Mouse (Mus musculus) adrenal gland, postnatal 14 days (tissue): ENCODE results near the gene Kcnk7. TPM values are rescaled to one million over a fixed set of nuclear protein-coding genes. Genes with fewer than 3 reads are reported as not detected.
A peak's percentile ranks its signal among the peaks of the same experiment; 100 is the strongest.
"Not testable (repeated sequence)": the region's sequence is repeated elsewhere in the genome, so short reads cannot be mapped to it uniquely, and the experiment has no call there.

Experiments used
- DNase-seq: peaks from one replicate; pipeline ENCODE4 v3.0.0; 2021; ENCODE audit warnings: mixed read lengths
- long read RNA-seq, 2 experiments: library from polyadenylated mRNA; stranded (forward); transcript quantifications; one replicate each; pipeline ENCODE4 v2.0.0; 2021
- total RNA-seq: library from RNA; stranded (reverse); gene quantifications from 2 replicates; pipeline ENCODE4 v1.2.3, GENCODE M21; 2021

The Kcnk7 gene
- total RNA-seq: not detected in 2 replicates
- long read RNA-seq, experiment 1: 0 reads
- long read RNA-seq, experiment 2: 0 reads

DNA sequence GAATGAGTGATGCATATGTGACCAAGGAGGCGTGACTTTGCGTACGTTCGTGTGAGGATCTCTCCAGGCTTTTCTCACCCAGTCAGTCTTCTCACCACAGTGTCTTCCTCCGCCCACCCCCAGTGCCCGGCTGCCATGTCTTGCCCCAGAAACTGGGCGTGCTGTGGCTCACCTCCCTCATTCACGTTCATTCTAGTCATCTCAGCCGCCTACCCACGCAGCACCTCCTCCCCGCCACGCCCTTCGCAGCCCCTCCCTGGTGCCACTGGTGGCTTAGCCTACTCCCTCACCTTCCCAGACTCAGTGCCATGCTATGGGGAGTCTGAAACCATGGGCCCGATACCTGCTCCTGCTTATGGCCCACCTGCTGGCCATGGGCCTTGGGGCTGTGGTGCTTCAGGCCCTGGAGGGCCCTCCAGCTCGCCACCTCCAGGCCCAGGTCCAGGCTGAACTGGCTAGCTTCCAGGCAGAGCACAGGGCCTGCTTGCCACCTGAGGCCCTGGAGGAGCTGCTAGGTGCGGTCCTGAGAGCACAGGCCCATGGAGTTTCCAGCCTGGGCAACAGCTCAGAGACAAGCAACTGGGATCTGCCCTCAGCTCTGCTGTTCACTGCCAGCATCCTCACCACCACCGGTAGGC, at the start of gene Kcnk7:
Gene Kcnk7 (plus strand): TSS at position 205 of the 638 bp plus-strand sequence.
- no peak for DNase-seq

DNA sequence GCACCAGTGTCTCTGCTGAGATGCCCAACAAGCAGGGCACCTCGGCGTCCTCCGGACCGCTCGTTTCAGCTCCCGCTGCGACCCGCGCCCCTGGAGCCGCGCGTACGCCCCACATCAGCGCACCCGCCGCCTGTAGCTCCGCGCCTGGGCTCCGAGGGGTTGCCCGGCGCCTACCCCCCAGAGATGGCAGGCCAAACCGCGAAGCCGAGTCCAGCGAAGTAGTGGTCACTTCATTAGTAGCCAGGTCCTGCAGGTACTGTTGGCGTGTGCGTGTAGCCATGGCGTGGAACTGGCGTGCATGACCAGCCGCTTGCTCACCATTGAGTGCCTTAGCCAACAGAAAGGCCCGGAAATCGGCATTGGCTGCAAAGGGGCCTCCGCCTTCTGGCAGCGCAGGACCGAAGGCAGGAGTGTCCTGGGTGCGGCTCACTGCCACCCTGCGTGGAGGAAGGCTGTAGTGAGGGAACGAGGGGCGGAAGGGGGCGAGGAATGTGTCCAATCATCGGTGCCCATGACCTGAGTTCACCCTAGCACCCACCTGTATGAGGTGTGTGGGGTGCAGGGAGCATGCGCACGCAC, 49.4 kb upstream of the Kcnk7 start:
- DNase-seq: no peak

DNA sequence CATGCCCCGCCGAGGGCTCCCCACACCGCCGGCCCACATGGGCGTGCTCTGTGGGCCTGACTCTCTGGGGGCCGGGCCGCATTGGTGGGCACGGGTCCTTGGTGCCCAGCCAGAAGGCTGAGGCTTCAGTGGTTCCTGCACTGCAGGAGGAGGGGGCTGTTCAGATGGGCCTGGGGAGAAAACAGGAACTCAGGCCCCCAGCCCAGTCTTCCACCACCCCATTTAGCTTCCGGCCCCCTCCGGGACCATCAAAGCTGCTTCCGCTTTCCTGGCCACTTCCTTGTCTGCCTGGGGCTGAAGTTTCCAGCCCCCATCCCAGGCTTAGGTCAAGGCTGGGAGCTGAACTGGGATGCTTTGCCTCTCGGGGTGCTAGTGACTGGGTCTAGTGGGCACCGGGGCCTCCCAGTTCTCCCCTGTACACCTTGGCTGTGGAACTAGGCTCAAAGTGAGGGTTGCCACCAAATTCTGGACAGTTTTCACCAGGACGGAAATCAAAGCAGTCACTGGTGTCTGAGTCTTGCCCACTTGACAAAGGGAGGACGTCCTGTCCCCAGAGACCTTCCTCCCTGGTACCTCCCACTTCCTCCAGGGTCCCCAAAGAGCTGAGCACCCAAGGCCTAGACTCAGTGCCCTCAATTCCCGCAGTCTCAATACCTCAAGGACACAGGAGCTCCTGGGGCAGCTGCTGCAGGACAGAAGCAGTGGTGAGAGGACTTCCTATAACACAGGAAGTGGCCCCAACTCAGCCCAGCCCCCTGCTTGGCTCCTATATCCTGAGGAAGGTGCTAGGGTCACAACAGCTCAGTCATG, 43.0 kb upstream of the Kcnk7 start:
- DNase-seq: peak; percentile 59

DNA sequence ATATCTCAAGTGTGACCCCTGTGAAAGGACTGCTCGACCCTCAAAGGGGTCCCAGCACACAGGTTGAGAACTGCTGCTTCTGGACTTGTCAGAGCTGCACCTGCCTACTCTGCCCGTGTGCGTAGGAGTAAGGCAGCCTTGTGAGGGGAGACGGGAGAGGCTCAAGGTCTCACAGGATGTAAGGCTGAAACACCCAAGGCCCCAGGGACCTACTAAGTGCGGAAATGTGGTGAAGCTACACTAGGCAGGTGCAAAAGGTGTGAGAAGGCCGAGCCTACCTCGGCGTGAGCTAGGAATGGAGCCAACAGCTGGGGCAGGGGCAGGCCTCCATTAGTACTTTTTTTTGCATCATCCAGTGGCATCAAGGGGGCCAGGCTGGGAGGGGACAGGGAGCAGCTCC, 41.9 kb upstream of the Kcnk7 start:
- DNase-seq: no peak

DNA sequence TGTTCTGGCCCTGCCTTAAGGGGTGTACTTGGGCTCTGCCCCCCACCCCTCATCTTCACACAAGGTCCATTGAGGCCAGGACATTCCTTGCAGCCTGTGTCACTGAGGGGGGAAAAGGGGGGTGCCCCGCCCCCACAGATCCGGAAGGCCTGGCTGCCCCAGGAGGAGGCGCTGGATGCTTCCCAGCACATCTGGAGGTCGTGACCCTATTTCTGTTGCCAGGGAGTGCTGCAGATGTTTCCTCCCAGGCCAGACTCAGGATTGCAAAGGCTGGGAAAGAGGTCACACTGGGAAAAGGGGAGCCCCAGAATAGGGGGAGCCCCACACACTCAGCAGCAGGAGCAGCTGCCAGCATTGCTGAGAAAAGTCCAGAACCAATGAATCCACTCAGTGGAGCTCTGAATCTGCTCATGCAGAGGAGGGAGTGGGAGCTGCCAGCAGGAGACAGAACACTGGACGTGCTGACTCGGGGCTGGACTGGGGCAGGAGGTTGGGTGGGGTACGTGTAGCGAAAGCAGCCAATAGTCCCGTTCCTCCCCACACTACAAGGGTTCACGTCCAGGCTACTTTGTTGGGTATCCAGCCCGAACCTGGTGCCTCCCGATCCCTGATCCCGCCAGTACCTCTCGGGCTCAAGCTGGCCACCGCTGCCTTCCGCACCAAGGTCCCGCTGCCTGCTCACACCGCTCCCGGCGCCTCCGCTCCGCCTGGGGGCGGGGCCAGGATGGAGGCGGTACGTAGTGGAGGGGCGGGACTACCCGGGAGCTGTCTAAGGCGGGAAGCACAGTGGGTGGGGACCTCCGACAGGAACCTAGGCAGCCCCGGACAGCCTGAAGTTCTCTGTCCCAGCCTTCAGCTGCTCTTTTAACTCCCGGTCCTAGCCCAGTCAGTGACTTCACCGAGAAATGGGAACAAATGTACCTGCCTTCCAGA, 40.9 kb upstream of the Kcnk7 start, which contains the start of gene Sipa1:
Gene Sipa1 (minus strand): TSS at position 727 of the 933 bp plus-strand sequence.
- DNase-seq: peak; percentile 97

DNA sequence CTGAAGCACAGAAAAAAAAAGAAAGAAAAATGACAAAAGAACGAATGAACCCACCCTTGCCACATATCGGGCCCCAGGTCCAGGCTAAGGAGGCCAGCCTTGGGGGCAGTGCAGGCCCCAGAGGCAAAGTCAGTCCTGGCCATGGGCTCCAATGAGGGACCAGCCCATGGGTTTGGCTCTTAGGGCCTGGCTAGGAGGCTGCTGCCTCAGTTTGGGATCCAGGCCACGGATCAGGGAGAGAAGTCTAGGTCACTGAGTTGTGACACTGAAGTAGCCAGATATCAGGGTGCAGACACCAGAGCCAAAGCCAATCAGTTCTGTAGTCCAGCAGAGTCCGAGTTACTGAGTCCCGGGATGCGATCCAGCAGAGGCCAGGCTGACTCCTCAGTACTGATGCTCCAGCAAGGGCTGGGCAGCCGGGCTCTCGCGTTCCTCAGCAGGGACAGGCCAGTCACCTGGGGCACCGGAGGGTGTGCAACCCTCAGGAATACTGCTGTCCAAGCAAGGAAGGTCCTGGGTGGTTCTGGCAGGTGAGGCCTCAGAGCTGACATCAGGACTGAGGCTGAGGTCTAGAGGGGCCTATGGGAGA, 39.4 kb upstream of the Kcnk7 start:
- no peak for DNase-seq

DNA sequence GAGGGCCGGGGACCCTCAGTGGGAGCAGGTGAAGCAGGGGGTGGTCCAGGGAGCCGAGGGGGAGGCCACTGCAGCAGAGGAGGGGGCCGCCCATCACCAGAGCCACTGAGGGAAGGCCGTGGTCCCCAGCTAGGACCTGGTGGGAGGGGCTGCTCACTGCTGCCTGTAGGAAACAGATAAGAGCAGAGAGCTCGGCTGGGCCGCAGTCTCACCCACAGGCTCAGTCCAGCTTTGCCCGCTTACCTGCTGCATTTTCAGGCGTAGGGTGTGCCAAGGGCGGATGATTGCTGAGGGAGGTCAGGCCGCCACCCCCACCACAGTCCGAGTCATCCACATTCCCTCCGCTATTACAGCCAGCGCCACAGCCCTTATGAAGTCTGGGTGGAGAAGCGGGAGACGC, 38.7 kb upstream of the Kcnk7 start:
- DNase-seq: no peak

DNA sequence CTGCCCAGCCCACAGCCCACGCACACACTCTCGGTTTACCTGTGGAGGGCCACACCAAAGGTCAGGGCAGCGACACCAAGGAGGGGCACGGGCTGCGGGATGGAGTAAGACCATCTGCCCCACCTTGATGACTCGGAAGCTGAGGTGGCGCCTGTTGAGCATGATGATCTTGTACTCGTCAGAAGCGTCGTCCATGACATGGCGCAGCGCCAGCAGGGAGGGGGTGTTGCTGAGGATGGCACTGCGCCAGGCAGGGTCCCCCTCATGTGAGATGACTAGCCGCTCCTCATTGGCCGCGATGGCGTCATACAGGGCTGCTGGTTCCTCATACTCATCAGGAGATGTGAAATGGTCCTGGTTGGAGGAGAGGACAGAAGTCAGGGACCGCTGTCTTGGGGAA, 37.8 kb upstream of the Kcnk7 start:
- no peak for DNase-seq

DNA sequence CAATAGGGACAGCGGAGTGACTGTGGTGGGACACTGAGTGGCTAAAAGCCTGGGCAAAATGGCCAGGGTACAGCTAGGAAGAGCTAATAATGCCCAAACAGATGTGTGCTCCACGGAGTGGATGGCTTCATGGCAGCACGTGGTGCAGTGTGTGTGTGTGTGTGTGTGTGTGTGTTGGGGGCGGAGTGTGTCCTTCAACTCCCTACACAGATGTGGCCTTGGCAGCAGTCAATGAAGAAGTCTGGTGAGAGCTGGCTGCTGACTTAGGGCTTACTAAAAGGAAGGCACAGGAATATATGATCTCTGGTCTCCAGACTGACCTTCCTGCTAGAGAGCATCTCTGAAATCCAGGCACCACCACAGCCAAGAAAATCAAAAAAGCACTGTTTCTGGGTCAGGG, 35.8 kb upstream of the Kcnk7 start:
- peak; percentile 58 for DNase-seq

DNA sequence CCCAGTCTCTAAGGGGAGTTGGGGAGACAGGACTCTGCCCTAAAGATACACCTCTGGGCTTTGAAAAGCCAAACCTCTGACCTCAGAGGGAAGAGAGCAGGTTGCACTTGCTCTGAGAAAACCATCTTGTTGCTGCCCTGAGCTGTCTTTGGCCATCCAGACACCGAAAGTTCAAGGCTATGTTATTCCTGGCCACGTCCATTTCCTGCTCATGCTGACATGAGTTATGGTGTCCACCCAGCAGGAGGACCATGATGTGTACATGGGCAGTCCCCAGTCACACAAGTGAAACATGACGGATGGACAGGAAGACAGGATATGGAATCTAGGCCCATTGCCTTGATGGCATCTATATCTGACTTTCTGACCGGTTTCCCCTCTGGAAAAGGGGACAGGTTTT, 23.7 kb upstream of the Kcnk7 start:
- peak; percentile 78 for DNase-seq

DNA sequence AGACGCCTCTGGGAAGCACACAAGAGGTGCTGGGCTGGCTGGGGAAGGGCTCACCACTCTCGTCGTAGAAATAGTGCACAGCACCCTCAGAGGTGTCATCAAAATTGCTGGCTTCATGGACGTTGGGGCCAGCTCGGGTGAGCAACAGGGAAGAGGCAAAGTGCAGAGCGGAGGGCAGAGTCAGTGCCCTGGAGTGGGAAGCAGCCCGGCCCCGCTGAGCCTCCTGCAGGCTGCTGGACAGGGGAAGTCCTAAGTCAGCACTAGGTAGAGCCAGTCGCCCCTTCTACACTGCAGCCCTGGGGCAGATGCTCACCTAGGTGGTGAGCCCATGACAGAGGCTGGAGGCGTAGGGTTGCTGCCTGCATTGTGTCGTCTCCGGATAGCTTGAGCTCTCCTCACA, 19.9 kb upstream of the Kcnk7 start:
- DNase-seq: no peak

DNA sequence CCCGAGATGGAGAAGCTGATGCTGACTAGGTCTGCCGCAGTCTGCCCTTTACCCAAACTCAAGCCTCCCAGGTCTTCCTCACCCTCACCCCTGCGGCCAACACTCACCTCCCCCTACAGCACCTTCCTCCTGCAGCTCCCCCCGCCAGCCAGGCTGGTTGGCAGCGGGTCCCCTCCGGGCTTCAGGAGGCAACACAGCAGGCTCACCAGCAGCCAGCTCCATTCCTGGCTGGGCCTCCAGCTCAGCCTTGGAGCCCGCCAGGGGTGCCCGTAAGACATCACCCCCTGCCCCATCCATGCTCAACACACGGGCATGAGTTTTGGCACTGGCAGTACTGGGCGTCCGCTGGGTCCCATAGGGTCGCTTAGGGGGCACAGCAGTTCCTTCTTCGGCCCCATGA, 19.2 kb upstream of the Kcnk7 start:
- DNase-seq: no peak

DNA sequence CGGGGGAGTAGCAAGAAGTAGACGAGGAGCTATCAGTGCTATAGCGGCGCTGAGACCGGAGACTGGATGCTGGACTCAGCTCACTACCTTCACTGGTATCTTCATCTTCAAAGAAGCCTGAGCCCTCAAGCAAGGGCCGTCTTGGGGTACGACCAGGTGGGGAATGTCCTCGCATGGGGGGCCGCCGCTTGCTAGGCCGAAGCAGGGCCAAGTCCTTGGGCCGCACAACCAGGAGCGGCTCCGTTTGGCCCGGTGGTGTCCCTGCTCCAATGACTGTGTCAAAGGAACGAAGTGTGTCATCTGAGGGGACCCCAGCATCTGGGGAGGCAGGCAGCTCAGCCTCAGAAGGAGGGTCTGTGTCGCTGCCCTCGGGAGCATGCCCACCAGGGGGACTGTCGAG, 18.7 kb upstream of the Kcnk7 start:
- DNase-seq: no peak

DNA sequence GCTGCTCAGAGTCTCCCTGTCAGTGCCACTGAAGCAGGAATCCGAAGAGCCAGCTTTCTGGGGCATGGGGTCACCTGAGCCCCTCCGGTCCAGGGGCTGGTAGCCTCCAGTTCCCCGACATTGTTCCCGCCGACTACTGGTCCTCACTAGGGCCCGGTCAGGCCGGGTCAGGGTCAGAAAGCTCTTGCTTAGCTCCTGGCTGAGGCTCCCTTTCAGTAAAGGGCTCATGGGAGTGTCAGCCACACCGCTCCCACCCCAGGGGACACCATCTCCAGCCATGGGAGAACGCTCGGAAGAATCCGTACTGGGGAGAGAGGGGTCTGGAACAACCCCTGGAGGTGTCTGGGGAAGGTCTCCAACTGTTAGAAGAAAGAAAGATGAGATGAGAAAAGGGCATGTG, 18.3 kb upstream of the Kcnk7 start:
- DNase-seq: no peak

DNA sequence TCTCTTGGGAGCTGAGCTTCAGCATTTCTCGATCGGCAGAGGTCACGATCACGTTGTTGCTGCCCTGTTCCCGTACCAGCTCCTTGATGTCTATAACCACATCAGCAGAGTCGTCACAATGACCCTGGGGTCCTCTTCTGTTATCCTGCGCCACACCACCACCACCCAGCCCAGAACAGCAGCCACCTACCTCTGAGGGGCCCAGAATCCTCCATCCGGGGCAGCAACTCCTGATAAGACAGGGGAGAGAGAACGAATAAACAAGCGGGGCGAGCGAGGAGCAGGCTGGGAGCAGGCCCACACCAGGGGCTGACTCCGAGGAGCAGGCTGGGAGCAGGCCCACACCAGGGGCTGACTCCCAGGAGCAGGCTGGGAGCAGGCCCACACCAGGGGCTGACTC, 17.7 kb upstream of the Kcnk7 start:
- DNase-seq: no peak

DNA sequence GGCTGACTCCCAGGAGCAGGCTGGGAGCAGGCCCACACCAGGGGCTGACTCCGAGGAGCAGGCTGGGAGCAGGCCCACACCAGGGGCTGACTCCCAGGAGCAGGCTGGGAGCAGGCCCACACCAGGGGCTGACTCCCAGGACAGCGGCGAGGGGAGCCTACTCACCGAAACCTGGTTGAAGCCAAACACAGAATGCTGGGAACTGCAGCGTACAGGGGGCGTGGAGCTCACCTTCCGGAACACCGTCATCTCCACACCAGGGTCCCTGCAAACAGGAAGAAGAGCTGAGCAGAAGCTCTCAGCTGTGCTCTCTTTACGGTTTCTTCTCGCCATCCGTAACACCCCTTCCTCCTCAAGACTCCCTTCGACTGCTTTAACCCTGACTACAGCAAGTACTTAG, 17.2 kb upstream of the Kcnk7 start:
- DNase-seq: not testable (repeated sequence)

DNA sequence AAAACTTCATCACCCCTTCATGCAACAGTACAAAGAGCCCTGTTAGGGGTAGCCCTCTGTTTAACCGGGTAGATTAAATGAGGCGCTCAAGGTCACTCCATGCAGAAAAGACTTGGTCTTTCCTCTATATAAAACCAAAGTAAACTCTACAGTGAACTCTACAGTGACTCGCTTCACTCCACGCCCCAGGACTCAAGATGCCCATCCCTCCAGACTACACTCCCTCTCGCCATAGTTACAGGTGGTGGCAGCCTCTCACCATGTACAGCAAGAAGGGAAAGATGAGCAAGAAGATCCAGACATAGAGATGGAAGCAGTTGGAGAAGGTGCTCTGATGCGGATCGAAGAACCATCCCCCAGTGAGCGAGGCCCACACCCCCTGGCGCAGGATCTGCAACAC, 16.4 kb upstream of the Kcnk7 start:
- DNase-seq: no peak

DNA sequence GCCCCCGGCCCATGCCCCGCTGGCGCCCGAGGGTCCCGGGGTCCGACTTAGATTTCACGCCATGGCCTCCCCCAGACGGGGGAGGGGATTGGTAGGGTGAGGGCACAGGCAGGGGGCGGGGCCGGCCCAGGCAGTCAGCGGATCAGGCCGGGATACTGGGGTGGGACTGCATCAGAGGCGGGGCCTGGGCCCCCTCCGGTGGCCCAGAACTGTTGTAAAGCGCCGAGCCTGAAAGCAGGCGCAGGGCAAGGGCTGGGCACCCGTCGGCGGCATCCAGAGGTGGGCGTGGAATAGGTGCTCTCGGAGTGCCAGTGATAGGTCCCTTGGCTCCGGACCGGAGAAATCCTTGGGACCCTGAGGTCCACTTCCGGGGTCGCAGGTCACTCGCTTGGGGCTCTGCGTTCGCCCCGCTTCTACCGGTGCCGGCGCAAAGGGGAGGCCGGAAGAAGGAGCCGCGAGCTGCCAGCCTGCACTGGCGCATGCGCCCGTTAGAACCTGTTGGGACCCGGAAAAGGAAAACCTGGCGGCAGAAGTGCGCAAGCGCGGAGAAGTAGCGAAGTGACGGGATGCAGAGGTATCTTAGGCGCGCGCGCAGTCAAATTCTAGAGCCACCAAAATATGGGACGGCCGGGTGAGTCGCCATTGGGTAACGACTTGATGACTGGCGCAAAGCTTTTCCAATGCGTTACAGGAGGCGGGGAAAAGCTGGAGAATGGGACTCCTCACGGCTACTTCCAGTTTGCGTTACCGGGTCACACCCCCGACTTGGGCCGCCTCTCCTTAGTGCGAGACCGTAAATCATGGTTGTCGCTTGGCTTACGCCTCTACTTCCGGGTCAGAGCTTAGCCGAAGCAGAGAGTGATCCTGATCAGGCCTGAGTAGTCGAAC, 15.7 kb upstream of the Kcnk7 start, which contains the start of the genes Map3k11 and Pcnx3:
Gene Map3k11 (plus strand): TSS at position 543 of the 888 bp plus-strand sequence.
Gene Pcnx3 (minus strand): TSS at position 709 of the 888 bp plus-strand sequence.
- peak; percentile 98 for DNase-seq

DNA sequence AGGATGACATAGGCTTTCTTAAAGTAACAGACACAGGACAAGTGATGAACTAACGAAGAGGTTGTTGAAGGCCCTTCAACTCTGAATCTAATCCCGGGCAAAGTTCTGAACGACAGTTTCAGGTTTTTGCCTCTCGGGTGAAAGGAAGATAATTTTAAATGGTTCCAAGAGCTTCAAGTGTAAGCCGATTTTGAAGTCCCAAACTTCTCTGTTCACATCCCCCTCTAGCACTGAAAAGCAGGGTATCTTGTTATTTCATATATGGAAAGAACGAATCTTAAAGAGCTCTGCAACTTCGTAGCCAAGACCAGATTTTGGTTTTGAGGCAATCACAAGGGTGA, 15.1 kb upstream of the Kcnk7 start:
- no peak for DNase-seq

DNA sequence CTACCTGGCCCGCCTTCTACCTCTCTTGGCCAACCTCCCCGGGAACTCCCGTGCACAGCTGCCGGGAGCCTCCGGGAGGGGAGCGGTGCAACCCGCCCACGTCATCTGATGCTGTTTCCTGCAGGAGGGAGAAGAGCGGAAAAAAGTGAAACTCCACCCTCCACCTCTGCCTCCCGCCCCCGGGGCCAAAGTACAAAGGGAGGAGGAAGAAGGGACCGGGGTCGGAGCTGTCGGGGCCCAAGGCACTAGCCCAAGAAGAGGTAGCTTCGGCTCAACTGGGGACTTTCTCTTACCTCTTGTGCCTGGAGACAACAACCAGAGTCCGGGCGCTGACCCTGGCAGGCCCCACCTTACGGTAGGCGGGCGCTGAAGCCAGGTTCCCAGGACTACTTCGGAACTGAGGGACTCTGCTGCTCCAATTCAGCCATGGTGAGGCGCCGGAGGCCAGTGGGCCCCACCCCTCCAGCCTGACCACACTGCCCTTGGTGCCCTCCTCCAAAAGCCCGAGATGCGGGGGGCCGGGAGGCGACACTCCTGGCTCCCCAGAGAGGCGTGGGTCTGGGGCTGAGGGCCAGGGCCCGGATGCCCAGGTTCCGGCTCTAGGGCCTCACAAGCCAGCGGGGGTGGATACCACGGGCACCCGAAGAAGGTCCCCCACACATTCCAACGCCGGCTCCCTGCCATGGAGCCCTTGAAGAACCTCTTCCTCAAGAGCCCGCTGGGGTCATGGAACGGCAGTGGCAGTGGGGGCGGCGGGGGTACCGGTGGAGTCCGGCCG, 14.4 kb upstream of the Kcnk7 start:
- peak; percentile 95 for DNase-seq
